Mouse (Mus musculus): Measurements from ENCODE around the gene Cables2. TPM values are rescaled to one million over a fixed set of nuclear protein-coding genes. Genes with fewer than 3 reads are reported as not detected.

Cables2 gene
- polyA plus RNA-seq, 1 experiment from 2014 or later, result 4.3 TPM

DNA sequence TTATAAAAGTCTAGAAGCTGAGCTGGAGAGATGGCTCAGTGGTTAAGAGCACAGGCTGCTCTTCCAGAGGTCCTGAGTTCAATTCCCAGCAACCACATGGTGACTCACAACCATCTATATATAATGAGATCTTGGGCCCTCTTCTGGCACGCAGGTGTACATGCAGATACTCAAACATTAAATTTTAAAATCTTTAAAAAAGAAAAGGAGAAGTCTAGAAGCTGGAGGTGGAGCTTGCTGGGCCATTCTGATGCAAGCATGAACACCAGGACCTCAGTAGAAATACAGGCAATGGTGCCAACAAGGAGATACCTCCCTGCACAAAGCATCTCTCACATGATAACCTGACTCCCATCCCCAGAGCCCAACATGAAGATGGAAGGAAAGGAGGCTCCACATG lies 64.3 kb downstream of the Cables2 start:
- no peak for ATAC-seq (ENCODE audit: insufficient read depth, low FRiP score)
- no peak overlapping the region for H3K27ac ChIP-seq (ENCODE audit: low read length)
- no peaks in the 10 kb centered on the region for H3K9me3 ChIP-seq (replicated peaks; ENCODE audit: control insufficient read depth, low read length)
- no peaks in the 10 kb centered on the region for H3K27me3 ChIP-seq (ENCODE audit: control insufficient read depth, insufficient read depth, low read length)
- WGBS, result 85% methylated on average over 1 of the region's 1 CpGs
- H3K4me2 ChIP-seq (ENCODE audit: low read depth, low read length), result no peak overlapping the region
- H3K4me1 ChIP-seq (ENCODE audit: control insufficient read depth, insufficient read depth, low read length), result peaks cover 2% of the 10 kb centered on the region; the same call in 1 of the 2 replicates
- no peak overlapping the region for H3K4me3 ChIP-seq (replicated peaks; ENCODE audit: low read length)
- H3K9ac ChIP-seq (ENCODE audit: low read length), result no peak overlapping the region
- H3K36me3 ChIP-seq (ENCODE audit: control insufficient read depth, insufficient read depth, low read length), result peaks cover under 1% of the 10 kb centered on the region; the same call in 1 of the 2 replicates

Small RNAs within 50 kb of the gene (microRNA-seq; reads per million reads assigned to microRNA genes)
- not detected for gene Mir3091

Other genes starting within 250 kb of the Cables2 start
- 2.0 and 2.2 TPM in 2 replicates for gene Lsm14b, start 248.5 kb downstream of the Cables2 start, polyA plus RNA-seq (2015; fragmentation: Nextera tagmentation; extraction: Ambion mirVana)
- gene Psma7, start 231.1 kb downstream of the Cables2 start, polyA plus RNA-seq (2015; fragmentation: Nextera tagmentation; extraction: Ambion mirVana), result 471 and 493 TPM in 2 replicates
- 4.2 and 4.3 TPM in 2 replicates for gene Ss18l1, start 231.0 kb downstream of the Cables2 start, polyA plus RNA-seq (2015; fragmentation: Nextera tagmentation; extraction: Ambion mirVana)
- gene Mtg2, start 202.9 kb downstream of the Cables2 start, polyA plus RNA-seq (2015; fragmentation: Nextera tagmentation; extraction: Ambion mirVana), result 27.0 and 27.9 TPM in 2 replicates
- not detected in 2 replicates for gene Hrh3, start 169.0 kb downstream of the Cables2 start, polyA plus RNA-seq (2015; fragmentation: Nextera tagmentation; extraction: Ambion mirVana)
- 39.6 and 43.1 TPM in 2 replicates for gene Osbpl2, start 154.2 kb downstream of the Cables2 start, polyA plus RNA-seq (2015; fragmentation: Nextera tagmentation; extraction: Ambion mirVana)
- gene Adrm1, start 102.0 kb downstream of the Cables2 start, polyA plus RNA-seq (2015; fragmentation: Nextera tagmentation; extraction: Ambion mirVana), result 154 and 171 TPM in 2 replicates
- gene Lama5, start 47.6 kb downstream of the Cables2 start, polyA plus RNA-seq (2015; fragmentation: Nextera tagmentation; extraction: Ambion mirVana), result 61.3 and 64.6 TPM in 2 replicates
- gene Rps21, start 16.1 kb downstream of the Cables2 start, polyA plus RNA-seq (2015; fragmentation: Nextera tagmentation; extraction: Ambion mirVana), result 408 and 537 TPM in 2 replicates
- 3.7 and 5.9 TPM in 2 replicates for gene Rbbp8nl, start 16.4 kb upstream of the Cables2 start, polyA plus RNA-seq (2015; fragmentation: Nextera tagmentation; extraction: Ambion mirVana)
- 5.6 and 6.7 TPM in 2 replicates for gene Gata5, start 61.2 kb upstream of the Cables2 start, polyA plus RNA-seq (2015; fragmentation: Nextera tagmentation; extraction: Ambion mirVana)
- gene Slco4a1, start 182.7 kb upstream of the Cables2 start, polyA plus RNA-seq (2015; fragmentation: Nextera tagmentation; extraction: Ambion mirVana), result 4.0 and 6.9 TPM in 2 replicates
- gene Ntsr1, start 226.5 kb upstream of the Cables2 start, polyA plus RNA-seq (2015; fragmentation: Nextera tagmentation; extraction: Ambion mirVana), result 0.34 and 0.59 TPM in 2 replicates